8 mouse cellular contexts compared by ENCODE assay signal in the genomic region with DNA sequence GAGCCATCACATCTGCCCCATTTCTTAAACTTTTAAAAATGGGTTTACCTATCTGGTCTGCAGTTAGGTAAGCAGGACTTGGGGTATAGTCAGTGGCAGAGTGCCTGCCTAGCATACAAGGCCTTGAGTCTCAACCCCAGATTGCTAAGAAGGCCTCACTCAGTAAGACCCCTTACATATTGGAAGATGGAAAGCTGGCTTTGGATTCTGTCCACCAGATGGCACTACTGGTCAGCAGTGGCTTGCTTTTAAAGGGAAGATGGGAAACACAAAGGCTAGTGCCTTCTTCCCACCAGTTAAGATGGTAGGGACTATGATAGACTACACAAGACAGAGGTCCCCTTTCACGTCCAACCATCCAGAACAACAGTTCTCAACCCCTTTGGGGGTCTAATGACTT. TPM values are rescaled to one million over a fixed set of nuclear protein-coding genes. Genes with fewer than 3 reads are reported as not detected.
DNase-seq lines count a peak whose midpoint lies in the region; ATAC-seq and TF ChIP-seq lines count a peak whose summit lies in the region.

No protein-coding gene starts in this region.

- no peak overlapping the region for H3K27ac ChIP-seq in left cerebral cortex, adult 2 months
- H3K27ac ChIP-seq in embryonic facial prominence, embryonic 14.5 days (replicated peaks; ENCODE audit: low read depth, low read length) = no peak overlapping the region
- no peak overlapping the region for H3K27ac ChIP-seq in limb, embryonic 14.5 days (replicated peaks; ENCODE audit: low read depth, low read length)

- no peak overlapping the region for H3K9ac ChIP-seq in embryonic facial prominence, embryonic 14.5 days (ENCODE audit: low read depth, low read length)
- H3K9ac ChIP-seq in limb, embryonic 14.5 days (ENCODE audit: low read depth, low read length, severe bottlenecking) = no peak overlapping the region

- DNase-seq in adrenal gland, adult 18-20 months (ENCODE audit: low spot score in 2 of 2) = peak; percentile 29 to 48
- no peak for DNase-seq in adrenal gland, adult 2 months
- DNase-seq in left cerebral cortex, adult 2 months (ENCODE audit: extremely low spot score in 1 of 2, low spot score in 2 of 2) = peak; percentile 35 to 55
- DNase-seq in left cerebral cortex, adult 8-10 months (ENCODE audit: low spot score in 2 of 2) = no peak
- peak; percentile 69 for DNase-seq in R1 (ENCODE audit: low read depth, low spot score)
- DNase-seq in embryonic facial prominence, embryonic 14.5 days (ENCODE audit: low spot score) = peak; percentile 24
- peak; percentile 52 for DNase-seq in limb, embryonic 14.5 days (ENCODE audit: low spot score)
- peak; percentile 62 for DNase-seq in right cerebral cortex, postnatal 14 days

- peaks cover 27% of the 10 kb centered on the region for H3K36me3 ChIP-seq in embryonic facial prominence, embryonic 14.5 days (ENCODE audit: control insufficient read depth, insufficient read depth, low read length)
- peaks cover 36% of the 10 kb centered on the region for H3K36me3 ChIP-seq in limb, embryonic 14.5 days (ENCODE audit: control insufficient read depth, insufficient read depth, low read length)

- 58% methylated on average over 1 of the region's 1 CpGs for WGBS in embryonic facial prominence, embryonic 14.5 days
- WGBS in limb, embryonic 14.5 days = 36% methylated on average over 1 of the region's 1 CpGs

- no peak for TF ChIP-seq POLR2A in limb, embryonic 14.5 days (IDR thresholded peaks at IDR 0.05; ENCODE audit: borderline replicate concordance, extremely low read depth, insufficient read depth, insufficient read length)

- intact Hi-C loops in left cerebral cortex, adult 2 months (cut with DNase I) = loop anchor here (2.0 kb wide), 1 partner anchor 46 kb away; no protein-coding TSS in a partner anchor

- H3K9me3 ChIP-seq in embryonic facial prominence, embryonic 14.5 days (ENCODE audit: control insufficient read depth, low read length) = peaks cover 5% of the 10 kb centered on the region; the same call in 1 of the 2 replicates
- no peaks in the 10 kb centered on the region for H3K9me3 ChIP-seq in limb, embryonic 14.5 days (ENCODE audit: control insufficient read depth, low read length)

- peak; percentile 80 for TF ChIP-seq CTCF in left cerebral cortex, adult 2 months (IDR thresholded peaks at IDR 0.05)

- no peaks in the 10 kb centered on the region for H3K4me1 ChIP-seq in embryonic facial prominence, embryonic 14.5 days (ENCODE audit: control insufficient read depth, insufficient read depth, low read length)
- no peaks in the 10 kb centered on the region for H3K4me1 ChIP-seq in limb, embryonic 14.5 days (ENCODE audit: control insufficient read depth, insufficient read depth, low read length)

- no peaks in the 10 kb centered on the region for H3K27me3 ChIP-seq in embryonic facial prominence, embryonic 14.5 days (replicated peaks; ENCODE audit: control insufficient read depth, insufficient read depth, low read length)
- no peaks in the 10 kb centered on the region for H3K27me3 ChIP-seq in limb, embryonic 14.5 days (ENCODE audit: control insufficient read depth, insufficient read depth, low read length)

- no peak for ATAC-seq in embryonic facial prominence, embryonic 14.5 days (ENCODE audit: low read depth)
- no peak for ATAC-seq in limb, embryonic 14.5 days (ENCODE audit: low FRiP score, low read depth)

- no peak overlapping the region for H3K4me2 ChIP-seq in embryonic facial prominence, embryonic 14.5 days (ENCODE audit: low read depth, low read length)
- H3K4me2 ChIP-seq in limb, embryonic 14.5 days (replicated peaks; ENCODE audit: low read depth, low read length, severe bottlenecking) = no peak overlapping the region

- H3K4me3 ChIP-seq in left cerebral cortex, adult 2 months = no peak overlapping the region
- no peak overlapping the region for H3K4me3 ChIP-seq in embryonic facial prominence, embryonic 14.5 days (ENCODE audit: low read depth, low read length)
- H3K4me3 ChIP-seq in limb, embryonic 14.5 days (replicated peaks; ENCODE audit: low read length) = no peak overlapping the region

RNA-seq across cellular contexts. Expression of a gene that starts 20.3 kb away (rescaled TPM):
- 10 to 100 TPM; 18.1 to 23.7 TPM for total RNA-seq in adrenal gland, adult 18-20 months (2021)
- 10 to 100 TPM; 18.0 to 25.7 TPM for total RNA-seq in adrenal gland, adult 2 months (2021)
- 21.8 and 22.6 TPM in 2 replicates for polyA plus RNA-seq in adrenal gland, adult 2 months (2012; rRNA removed)
- 10 to 100 TPM; 19.4 to 20.1 TPM for total RNA-seq in left cerebral cortex, adult 2 months (2021)
- total RNA-seq in left cerebral cortex, adult 8-10 months (2022) = 10 to 100 TPM; 14.2 to 17.4 (median 15.9) TPM
- polyA plus RNA-seq in embryonic facial prominence, embryonic 14.5 days (2014; fragmentation: Nextera tagmentation; extraction: Ambion mirVana) = 39.2 and 40.5 TPM in 2 replicates
- polyA plus RNA-seq in limb, embryonic 14.5 days (2012; rRNA removed) = 12.5 and 16.8 TPM in 2 replicates
- polyA plus RNA-seq in limb, embryonic 14.5 days (2014; fragmentation: Nextera tagmentation; extraction: Ambion mirVana) = 38.7 and 41.4 TPM in 2 replicates

Comparison
In these comparisons a context has a peak if more than half of its experiments do, and no peak if none do; other contexts are left out.
1. DNase-seq: peak in adrenal gland, adult 18-20 months (2 of 2), left cerebral cortex, adult 2 months (2 of 2), R1 (single experiment), embryonic facial prominence, embryonic 14.5 days (single experiment), limb, embryonic 14.5 days (single experiment) and right cerebral cortex, postnatal 14 days (single experiment); none in adrenal gland, adult 2 months (single experiment) and left cerebral cortex, adult 8-10 months (0 of 2).